Mouse (Mus musculus) olfactory bulb, adult 2 months (tissue): ENCODE measurements around the gene Trpc4.

Source experiments
- CTCF ChIP-seq: fragments of 200-500 bp; IDR thresholded peaks from 2 replicates; pipeline ENCODE4 v1.5.1; 2012; ENCODE audit warnings: low read depth, mild to moderate bottlenecking, low read length, moderate library complexity; ENCODE audit not compliant: insufficient read depth
- POLR2A ChIP-seq: fragments of 200-500 bp; IDR thresholded peaks from 2 replicates; pipeline ENCODE4 v1.6.1; 2012; ENCODE audit warnings: mild to moderate bottlenecking, low read depth, low read length, moderate library complexity; ENCODE audit not compliant: insufficient read depth

DNA sequence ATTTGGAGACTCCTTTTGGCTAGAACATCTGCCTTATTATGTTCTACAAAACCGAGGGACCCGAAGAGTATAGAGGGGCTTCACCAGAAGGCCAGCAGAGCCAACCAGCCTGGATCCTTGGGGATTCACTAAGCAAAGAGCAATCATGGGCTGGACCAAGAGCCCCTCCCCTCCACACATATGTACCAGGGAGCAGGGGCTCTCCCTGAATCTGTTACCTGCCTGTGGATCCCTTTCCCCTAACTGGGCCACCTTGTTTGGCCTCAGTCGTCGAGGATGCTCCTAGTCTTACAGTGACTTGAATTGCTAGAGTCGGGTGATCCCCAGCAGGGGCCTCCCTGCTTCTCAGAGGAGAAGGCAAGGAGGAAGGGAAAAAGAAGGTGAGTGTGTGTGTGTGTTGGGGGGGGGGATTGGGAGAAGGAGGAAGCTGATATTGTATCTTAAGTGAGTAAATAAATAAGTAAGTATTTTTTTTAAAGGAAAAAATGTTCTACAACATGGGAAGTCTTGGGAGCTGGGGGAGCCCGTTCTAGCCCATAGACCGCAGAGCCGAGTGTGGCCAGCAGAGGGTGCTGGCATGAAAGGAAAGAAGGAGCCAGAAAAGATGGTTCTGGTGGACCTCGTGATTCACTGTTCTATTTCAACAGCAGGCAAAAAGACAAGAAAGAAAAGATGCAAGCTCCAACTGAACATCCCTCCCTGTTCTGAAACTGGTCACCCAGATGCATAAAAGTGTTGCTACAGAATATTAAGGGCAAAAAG is 197.2 kb downstream of the Trpc4 start:
- TF ChIP-seq CTCF (peak; percentile 73), POLR2A (no peak)
